16 mouse cellular contexts compared by ENCODE assay signal in the genomic region with DNA sequence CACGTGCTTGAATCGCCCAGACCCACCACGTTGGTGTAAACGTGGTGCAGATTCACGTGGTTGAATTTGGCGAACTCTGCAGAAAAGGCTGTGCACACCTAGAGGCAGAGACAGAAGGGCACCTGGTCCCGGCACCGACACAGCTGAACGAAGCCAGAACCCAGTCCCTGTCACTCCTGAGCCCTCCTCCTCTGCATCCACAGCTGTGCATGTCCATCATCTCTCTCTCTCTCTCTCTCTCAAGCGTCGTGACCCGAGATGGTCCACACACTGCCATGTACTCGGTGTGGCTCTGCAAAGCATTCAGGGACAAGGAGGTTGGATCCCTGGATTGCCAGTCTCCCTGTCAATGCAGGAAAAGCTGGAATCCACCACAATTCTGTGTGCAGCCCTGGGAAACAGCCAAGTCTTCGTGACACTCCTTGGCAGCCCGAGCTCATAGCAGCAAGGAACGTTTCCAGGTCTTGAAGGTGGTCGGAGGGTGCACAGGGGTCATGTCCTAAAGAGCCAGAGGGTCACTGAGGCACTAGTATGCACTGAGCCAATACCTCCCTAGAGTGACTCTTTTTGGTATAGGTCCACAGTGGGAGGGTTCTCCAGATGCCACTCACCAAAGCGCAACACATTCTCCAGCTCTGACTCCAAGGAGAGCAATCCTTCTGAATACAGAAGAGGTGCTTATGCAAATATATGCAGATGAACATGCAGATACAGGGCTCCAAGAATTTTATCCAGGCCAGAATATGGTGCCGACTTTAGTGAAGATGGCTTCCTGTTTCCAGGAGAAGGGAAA. TPM values are rescaled to one million over a fixed set of nuclear protein-coding genes. Genes with fewer than 3 reads are reported as not detected.
DNase-seq lines count a peak whose midpoint lies in the region; ATAC-seq lines count a peak whose summit lies in the region.
"Had no signal": no experiment of that assay in that cellular context is flagged by ENCODE, and none has a peak within 500 bp of the region (broad histone marks: within the 10 kb centered on the region; RNA-seq: fewer than 3 reads in every experiment).

No protein-coding gene starts in this region.

- no peak for ATAC-seq in monocyte, adult 5-6 weeks (replicated peaks; ENCODE audit: insufficient number of reproducible peaks, low FRiP score, low TSS enrichment, poor library complexity, severe bottlenecking)
- no peak for ATAC-seq in liver, embryonic 11.5 days (replicated peaks; ENCODE audit: low FRiP score)
- ATAC-seq: liver, embryonic 12.5 days had no signal

- H3K4me2 ChIP-seq in liver, embryonic 11.5 days: no peak overlapping the region
- H3K4me2 ChIP-seq: heart, embryonic 11.5 days; liver, embryonic 12.5 days; midbrain, embryonic 12.5 days had no signal

- peaks cover 11% of the 10 kb centered on the region for H3K4me1 ChIP-seq in liver, embryonic 11.5 days (replicated peaks; ENCODE audit: control insufficient read depth, insufficient read depth, low read length)

- no peaks in the 10 kb centered on the region for H3K36me3 ChIP-seq in liver, embryonic 11.5 days (ENCODE audit: control insufficient read depth, insufficient read depth, low read length)
- H3K36me3 ChIP-seq: midbrain, embryonic 12.5 days had no signal

- DNase-seq in cerebellum, adult 11-12 months: peak; percentile 34
- DNase-seq in cerebellum, adult 9-10 months: no peak
- DNase-seq in heart, adult 11 months: peak; percentile 86
- no peak for DNase-seq in heart, adult 18-20 months
- DNase-seq in right cerebral cortex, postnatal 10 days (ENCODE audit: low spot score in 2 of 2): peak; percentile 71 to 79
- no peak for DNase-seq in right cerebral cortex, adult 18-20 months
- DNase-seq in liver, embryonic 11.5 days (ENCODE audit: low spot score): no peak
- DNase-seq: heart, postnatal 4 days; kidney, adult 8-10 months; lung, postnatal 10 days had no signal

- H3K4me3 ChIP-seq in liver, embryonic 11.5 days (ENCODE audit: low read depth, low read length): no peak overlapping the region
- H3K4me3 ChIP-seq: liver, embryonic 12.5 days; midbrain, embryonic 12.5 days had no signal

- H3K9ac ChIP-seq in liver, embryonic 11.5 days (ENCODE audit: low read depth, low read length): no peak overlapping the region
- H3K9ac ChIP-seq: liver, embryonic 12.5 days; midbrain, embryonic 12.5 days had no signal

- H3K27ac ChIP-seq in liver, embryonic 11.5 days (ENCODE audit: low read depth, low read length): no peak overlapping the region
- H3K27ac ChIP-seq: liver, embryonic 12.5 days; midbrain, embryonic 12.5 days had no signal

- no peaks in the 10 kb centered on the region for H3K9me3 ChIP-seq in liver, embryonic 11.5 days (ENCODE audit: control insufficient read depth, low read length)
- H3K9me3 ChIP-seq: liver, embryonic 12.5 days; midbrain, embryonic 12.5 days had no signal

- no peaks in the 10 kb centered on the region for H3K27me3 ChIP-seq in liver, embryonic 11.5 days (replicated peaks; ENCODE audit: control insufficient read depth, insufficient read depth, low read length)
- H3K27me3 ChIP-seq: liver, embryonic 12.5 days; midbrain, embryonic 12.5 days had no signal

- 73% methylated on average over 19 of the region's 19 CpGs for WGBS in liver, embryonic 11.5 days

RNA-seq across cellular contexts. Expression of gene Fdxr, which starts 9.5 kb away (rescaled TPM):
- total RNA-seq in heart, adult 18-20 months (2021): 10 to 100 TPM in 1 of 2 experiments, 1 to 10 TPM in 1; 9.8 to 10.1 TPM
- total RNA-seq in monocyte, adult 5-6 weeks (2017): 8.4 to 14.8 TPM (median 11.7 TPM) in 3 replicates
- polyA plus RNA-seq in liver, embryonic 11.5 days (2014; fragmentation: Nextera tagmentation; extraction: Ambion mirVana): 25.0 and 25.7 TPM in 2 replicates

RNA-seq across cellular contexts. Expression of gene Fads6, which starts 11.1 kb away (rescaled TPM):
- total RNA-seq in heart, adult 18-20 months (2021): 1 to 10 TPM; 2.2 to 2.4 TPM
- 0.11 to 0.78 TPM (median 0.38 TPM) in 3 replicates for total RNA-seq in monocyte, adult 5-6 weeks (2017)
- polyA plus RNA-seq in liver, embryonic 11.5 days (2014; fragmentation: Nextera tagmentation; extraction: Ambion mirVana): 3.2 and 3.4 TPM in 2 replicates

RNA-seq across cellular contexts. Expression of gene Grin2c, which starts 19.4 kb away (rescaled TPM):
- under 1 TPM; 0.27 to 0.41 TPM for total RNA-seq in heart, adult 18-20 months (2021)
- total RNA-seq in monocyte, adult 5-6 weeks (2017): not detected in 3 replicates
- 0.75 and 0.89 TPM in 2 replicates for polyA plus RNA-seq in liver, embryonic 11.5 days (2014; fragmentation: Nextera tagmentation; extraction: Ambion mirVana)
- polyA plus RNA-seq: embryonic facial prominence, embryonic 14.5 days had no signal

RNA-seq across cellular contexts. Expression of gene Otop2, which starts 20.6 kb away (rescaled TPM):
- not detected for total RNA-seq in heart, adult 18-20 months (2021)
- total RNA-seq in monocyte, adult 5-6 weeks (2017): not detected in 3 replicates
- polyA plus RNA-seq in liver, embryonic 11.5 days (2014; fragmentation: Nextera tagmentation; extraction: Ambion mirVana): not detected in 2 replicates
- total RNA-seq: adrenal gland, postnatal 4 days; heart, postnatal 4 days had no signal
- polyA plus RNA-seq: embryonic facial prominence, embryonic 14.5 days; heart, embryonic 11.5 days; liver, embryonic 12.5 days; midbrain, embryonic 12.5 days had no signal

RNA-seq across cellular contexts. Expression of gene Ush1g, which starts 35.4 kb away (rescaled TPM):
- under 1 TPM in 1 of 2 experiments, not detected in 1; 0.10 TPM for total RNA-seq in heart, adult 18-20 months (2021)
- not detected in 3 replicates for total RNA-seq in monocyte, adult 5-6 weeks (2017)
- polyA plus RNA-seq in liver, embryonic 11.5 days (2014; fragmentation: Nextera tagmentation; extraction: Ambion mirVana): 0.52 and 0.64 TPM in 2 replicates
- polyA plus RNA-seq: embryonic facial prominence, embryonic 14.5 days had no signal

Comparison
In these comparisons a context has a peak if more than half of its experiments do, and no peak if none do; other contexts are left out.
1. DNase-seq: peak in cerebellum, adult 11-12 months (single experiment), heart, adult 11 months (single experiment) and right cerebral cortex, postnatal 10 days (2 of 2); none in cerebellum, adult 9-10 months (single experiment), heart, adult 18-20 months (0 of 2), right cerebral cortex, adult 18-20 months (single experiment) and liver, embryonic 11.5 days (single experiment).